Mouse (Mus musculus): ENCODE results near the gene Ms4a3.

GRCm38 (mm10) chr19:11611541-11611945 lies 29.1 kb downstream of the Ms4a3 start:
- no peak for TF ChIP-seq POLR2A (IDR thresholded peaks at IDR 0.05; ENCODE audit: insufficient read length, low read depth)
- TF ChIP-seq TCF12 (IDR thresholded peaks at IDR 0.05; ENCODE audit: insufficient read depth, poor library complexity, severe bottlenecking): no peak
- no peak for TF ChIP-seq E2F4 (IDR thresholded peaks at IDR 0.05; ENCODE audit: insufficient read depth)
- TF ChIP-seq MYOG (IDR thresholded peaks at IDR 0.05; ENCODE audit: control insufficient read depth in 1 of 3, insufficient read depth in 1 of 3, insufficient read length in 2 of 3, low read depth in 2 of 3): no peak
- no peak for TF ChIP-seq MYOD1 (IDR thresholded peaks at IDR 0.05; ENCODE audit: control insufficient read depth in 1 of 3, insufficient read length in 2 of 3, low read depth in 2 of 3)
- TF ChIP-seq USF1 (IDR thresholded peaks at IDR 0.05; ENCODE audit: low read depth): no peak
- TF ChIP-seq CEBPB (IDR thresholded peaks at IDR 0.05; ENCODE audit: insufficient read depth, poor library complexity, severe bottlenecking): no peak
- no peak for TF ChIP-seq MAX (IDR thresholded peaks at IDR 0.05; ENCODE audit: low read depth)
- TF ChIP-seq SRF (IDR thresholded peaks at IDR 0.05; ENCODE audit: control insufficient read depth, insufficient read length, low read depth): peak; percentile 93
- TF ChIP-seq POLR2AphosphoS2 (IDR thresholded peaks at IDR 0.05; ENCODE audit: insufficient read length, low read depth): no peak

Measured in myocyte (in vitro differentiated cells).